Mouse (Mus musculus): Measurements from ENCODE around the gene Gpr108.

The Gpr108 gene

GRCm38 (mm10) chr17:57271301-57271700, 23.1 kb upstream of the Gpr108 start:
- no peak for DNase-seq (ENCODE audit: low read depth)

GRCm38 (mm10) chr17:57267556-57268126, 19.4 kb upstream of the Gpr108 start:
- DNase-seq (ENCODE audit: low read depth), result no peak

DNA sequence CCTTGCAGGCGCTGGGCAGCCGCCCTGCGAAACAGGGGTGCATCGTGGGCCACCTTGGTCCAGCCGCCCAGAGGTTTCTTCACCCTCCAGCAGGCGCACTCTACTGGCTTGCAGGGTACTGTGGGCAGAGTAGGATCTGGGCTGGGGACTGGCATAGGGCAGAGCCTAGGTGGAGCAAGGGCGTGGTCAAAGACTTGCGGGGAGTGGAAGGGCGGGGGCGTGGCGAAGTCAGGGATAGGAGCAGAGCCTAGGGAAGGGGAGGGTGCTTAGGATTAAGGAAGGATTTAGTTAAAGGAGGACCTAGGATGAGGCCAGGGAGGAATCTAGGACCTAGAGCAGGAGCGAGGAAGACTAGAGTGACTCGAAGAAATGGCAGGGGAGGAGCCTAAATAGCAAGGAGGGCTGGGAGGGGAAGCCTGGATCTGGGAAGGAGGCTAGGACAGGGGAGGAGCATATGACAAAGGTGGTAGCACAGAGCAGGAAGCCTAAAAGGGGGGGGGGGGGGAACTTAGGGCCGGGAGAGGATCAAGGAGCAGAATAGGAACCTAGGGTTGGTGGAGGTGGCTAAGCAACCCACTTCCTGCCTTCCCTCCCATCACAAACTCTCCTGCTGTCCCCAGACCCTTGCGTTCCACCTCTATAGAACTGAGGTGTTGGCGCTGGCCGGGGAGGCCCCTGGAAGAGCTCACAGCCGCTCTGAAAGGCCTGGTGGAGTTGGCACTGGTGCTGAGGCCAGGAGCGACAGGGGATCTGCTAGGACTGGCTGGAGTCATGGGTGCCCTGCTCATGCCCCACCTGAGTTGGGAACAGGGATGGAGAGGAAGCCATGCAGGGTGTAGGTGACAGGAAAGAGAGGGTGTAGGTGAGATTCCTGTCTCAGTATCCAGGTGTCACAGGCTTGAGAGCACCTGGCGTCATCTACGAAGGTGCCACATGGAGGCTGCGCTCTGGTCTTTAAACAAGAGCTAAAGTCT, 17.0 kb upstream of the Gpr108 start:
- no peak for DNase-seq (ENCODE audit: low read depth)

- no peak for DNase-seq (ENCODE audit: low read depth)
Observed at GRCm38 (mm10) chr17:57264164-57264563, 15.9 kb upstream of the Gpr108 start.

- DNase-seq (ENCODE audit: low read depth), result no peak
Observed at GRCm38 (mm10) chr17:57262901-57263550, 14.8 kb upstream of the Gpr108 start.

DNA sequence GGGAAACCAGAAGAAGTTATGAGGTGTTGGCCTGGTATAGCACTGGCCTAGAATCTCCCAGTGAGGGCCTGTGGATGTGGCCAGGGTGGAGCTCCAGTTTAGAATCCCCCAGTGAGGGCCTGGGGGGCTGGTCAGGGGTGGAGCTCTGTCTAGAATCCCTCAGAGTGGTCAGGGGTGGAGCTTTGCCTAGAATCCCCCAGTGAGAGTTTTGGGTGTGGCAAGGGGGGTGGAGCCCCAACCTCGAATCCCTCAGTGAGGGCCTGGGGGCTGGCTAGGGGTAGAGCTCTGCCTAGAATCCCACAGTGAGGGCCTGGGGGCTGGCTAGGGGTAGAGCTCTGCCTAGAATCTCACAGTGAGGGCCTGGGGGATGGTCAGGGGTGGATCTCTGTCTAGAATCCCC, 13.6 kb upstream of the Gpr108 start:
- no peak for DNase-seq (ENCODE audit: low read depth)

DNA sequence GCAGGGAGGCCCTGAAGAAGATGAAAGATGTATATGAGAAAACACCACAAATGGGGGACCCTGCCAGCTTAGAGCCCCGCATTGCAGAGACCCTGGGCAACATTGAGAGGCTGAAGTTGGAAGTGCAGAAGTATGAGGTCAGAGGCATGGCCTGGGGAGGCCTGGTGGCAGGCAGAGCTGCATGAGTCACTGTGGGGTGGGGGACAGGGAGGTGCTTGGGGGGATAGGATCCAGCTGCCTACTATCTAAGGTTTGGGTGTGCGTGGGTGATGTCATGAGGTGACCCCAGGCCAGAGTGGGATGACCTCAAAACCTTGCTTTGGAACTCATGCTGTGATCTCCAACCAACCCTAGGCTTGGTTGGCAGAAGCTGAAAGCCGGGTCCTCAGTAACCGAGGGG, 13.0 kb upstream of the Gpr108 start:
- DNase-seq (ENCODE audit: low read depth), result no peak

DNA sequence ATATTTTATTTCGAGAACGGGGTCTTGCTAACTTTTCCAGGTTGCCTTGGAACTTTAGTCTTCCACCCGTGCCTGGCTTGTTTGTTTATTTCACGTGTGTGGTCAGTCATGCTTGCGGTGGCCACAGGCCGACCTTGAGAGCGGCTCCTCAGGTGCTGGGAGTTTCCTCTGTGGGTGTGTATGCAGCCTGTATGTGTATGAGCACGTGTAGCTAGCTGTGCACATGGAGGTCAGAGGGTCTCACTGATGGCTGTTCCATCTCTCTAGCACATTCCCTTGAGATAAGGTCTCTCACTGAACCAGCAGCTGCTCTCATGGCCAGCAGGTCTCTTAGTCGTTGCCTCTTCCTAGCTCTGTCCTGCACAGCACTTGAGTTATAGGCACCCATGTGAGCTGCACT, 12.1 kb upstream of the Gpr108 start:
- no peak for DNase-seq (ENCODE audit: low read depth)

GRCm38 (mm10) chr17:57259742-57260141, 11.5 kb upstream of the Gpr108 start:
- DNase-seq (ENCODE audit: low read depth), result no peak

- DNase-seq (ENCODE audit: low read depth), result no peak
Observed at GRCm38 (mm10) chr17:57258191-57258590, 9.9 kb upstream of the Gpr108 start.

- DNase-seq (ENCODE audit: low read depth), result no peak
Observed at GRCm38 (mm10) chr17:57256921-57257485, 8.8 kb upstream of the Gpr108 start.

- DNase-seq (ENCODE audit: low read depth), result no peak
Observed at GRCm38 (mm10) chr17:57255354-57255753, 7.1 kb upstream of the Gpr108 start.

- DNase-seq (ENCODE audit: low read depth), result no peak
Observed at GRCm38 (mm10) chr17:57253306-57253705, 5.1 kb upstream of the Gpr108 start.

GRCm38 (mm10) chr17:57251431-57251830, 3.2 kb upstream of the Gpr108 start:
- DNase-seq (ENCODE audit: low read depth), result no peak

- DNase-seq (ENCODE audit: low read depth), result no peak
Observed at GRCm38 (mm10) chr17:57250461-57251160, 2.4 kb upstream of the Gpr108 start.

- no peak for DNase-seq (ENCODE audit: low read depth)
Observed at GRCm38 (mm10) chr17:57249186-57250181, 1.2 kb upstream of the Gpr108 start, which contains the start of gene Trip10. Gene Trip10 (plus strand): TSS chr17:57249455.

DNA sequence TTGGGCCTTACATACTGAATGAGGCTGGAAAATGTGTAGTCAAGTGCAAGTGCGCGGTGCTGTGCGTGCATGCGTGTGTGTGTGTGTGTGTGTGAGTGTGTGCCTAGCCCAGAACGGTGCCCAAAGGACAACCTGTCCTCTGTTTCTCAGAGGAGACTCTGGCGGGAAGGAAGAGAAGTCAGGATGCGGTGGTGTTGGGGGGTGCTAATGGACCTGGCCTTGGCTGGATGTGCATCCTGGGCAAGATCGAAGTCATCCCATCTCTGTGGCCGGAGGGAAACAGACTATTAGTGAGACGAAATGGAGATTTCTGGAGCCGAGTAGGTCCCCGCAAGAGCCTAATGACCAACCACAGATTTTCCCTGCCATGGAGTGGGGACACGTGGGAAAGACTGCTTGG, 525 bp upstream of the Gpr108 start:
- DNase-seq (ENCODE audit: low read depth), result no peak

- peak; percentile 100 for DNase-seq (ENCODE audit: low read depth)
Observed at GRCm38 (mm10) chr17:57247393-57248200, 649 bp downstream of the Gpr108 start.

- DNase-seq (ENCODE audit: low read depth), result no peak
Observed at GRCm38 (mm10) chr17:57246663-57247392, 1.4 kb downstream of the Gpr108 start.
